Mouse (Mus musculus): Measurements from ENCODE around the gene Dab2.

- TF ChIP-seq CTCF (IDR thresholded peaks at IDR 0.05; ENCODE audit: low read depth, low read length) (no peak), POLR2A (IDR thresholded peaks at IDR 0.05; ENCODE audit: extremely low read depth, insufficient read depth, low read length) (no peak)
Observed at GRCm38 (mm10) chr15:6409031-6409430, 109.4 kb downstream of the Dab2 start.

Measured in liver, adult 2 months (tissue).